Mouse (Mus musculus): ENCODE data around the gene Fam32a.
A peak's percentile ranks its signal among the peaks of the same experiment; 100 is the strongest.

Gene Fam32a

DNA sequence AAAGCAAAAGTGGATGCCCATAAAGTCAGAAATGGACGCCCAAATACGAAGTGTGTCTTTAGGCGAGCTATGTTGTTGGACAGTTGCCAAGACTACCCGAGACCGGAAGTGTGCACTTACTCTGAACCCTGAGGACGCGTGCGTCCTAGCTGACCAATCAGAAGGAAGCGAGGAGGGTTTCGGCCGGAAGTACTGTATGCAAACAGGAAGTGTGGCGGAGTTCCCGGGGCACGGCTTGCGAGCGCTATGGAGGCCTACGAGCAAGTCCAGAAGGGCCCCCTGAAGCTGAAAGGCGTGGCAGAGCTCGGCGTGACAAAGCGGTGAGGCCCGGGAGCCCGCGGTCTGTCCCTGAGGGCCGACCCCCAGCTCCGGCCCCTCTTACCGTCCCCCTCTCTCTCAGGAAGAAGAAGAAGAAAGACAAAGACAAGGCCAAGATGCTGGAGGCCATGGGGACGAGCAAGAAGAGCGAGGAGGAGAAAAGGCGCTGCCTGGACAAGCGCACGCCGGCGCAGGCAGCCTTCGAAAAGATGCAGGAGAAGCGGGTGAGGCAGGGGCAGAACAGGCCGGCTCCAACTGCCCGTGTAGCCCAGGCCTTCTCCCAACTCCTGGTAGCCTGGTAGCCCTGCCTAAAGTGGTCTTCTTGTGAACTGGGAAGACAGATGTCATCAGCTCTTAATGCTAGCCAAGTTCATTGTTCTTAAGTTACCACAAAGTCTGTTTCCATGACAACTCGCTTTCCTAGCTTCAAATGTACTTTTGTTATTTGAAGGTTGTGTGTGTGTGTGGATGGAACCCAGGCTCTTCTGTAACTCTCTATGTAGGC, at the start of gene Fam32a:
TSS of gene Fam32a (plus strand) at position 190 of the 823 bp plus-strand sequence.
- DNase-seq (ENCODE audit: low spot score): peak; percentile 76

DNA sequence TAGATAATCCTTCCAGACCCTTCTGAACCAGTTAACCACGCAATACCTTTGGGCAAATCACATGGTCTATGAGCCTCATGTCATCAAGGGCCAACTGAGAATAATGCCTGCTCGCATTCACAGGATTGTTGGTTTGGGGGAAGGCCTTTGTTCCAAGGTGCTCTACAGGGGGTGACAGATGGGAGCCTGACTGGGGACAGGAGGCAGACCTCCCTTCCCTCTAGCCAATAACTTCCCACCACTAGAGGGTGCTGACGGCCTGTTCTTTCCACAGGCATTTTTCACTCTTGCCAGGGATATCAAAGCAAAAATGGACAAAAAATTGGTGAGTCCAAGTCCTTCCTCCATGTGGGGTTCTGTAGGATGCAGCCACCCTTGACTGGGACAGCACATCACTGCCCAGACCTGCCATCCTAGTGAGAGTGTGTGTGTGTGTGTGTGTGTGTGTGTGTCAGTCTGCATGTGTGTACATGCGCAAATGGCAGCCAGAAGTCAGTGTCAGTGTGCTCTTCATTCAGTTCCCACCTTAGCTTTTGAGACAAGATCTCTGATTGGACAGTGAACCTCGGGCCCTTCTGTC, 42.1 kb upstream of the Fam32a start:
- DNase-seq (ENCODE audit: low spot score): peak; percentile 60

DNA sequence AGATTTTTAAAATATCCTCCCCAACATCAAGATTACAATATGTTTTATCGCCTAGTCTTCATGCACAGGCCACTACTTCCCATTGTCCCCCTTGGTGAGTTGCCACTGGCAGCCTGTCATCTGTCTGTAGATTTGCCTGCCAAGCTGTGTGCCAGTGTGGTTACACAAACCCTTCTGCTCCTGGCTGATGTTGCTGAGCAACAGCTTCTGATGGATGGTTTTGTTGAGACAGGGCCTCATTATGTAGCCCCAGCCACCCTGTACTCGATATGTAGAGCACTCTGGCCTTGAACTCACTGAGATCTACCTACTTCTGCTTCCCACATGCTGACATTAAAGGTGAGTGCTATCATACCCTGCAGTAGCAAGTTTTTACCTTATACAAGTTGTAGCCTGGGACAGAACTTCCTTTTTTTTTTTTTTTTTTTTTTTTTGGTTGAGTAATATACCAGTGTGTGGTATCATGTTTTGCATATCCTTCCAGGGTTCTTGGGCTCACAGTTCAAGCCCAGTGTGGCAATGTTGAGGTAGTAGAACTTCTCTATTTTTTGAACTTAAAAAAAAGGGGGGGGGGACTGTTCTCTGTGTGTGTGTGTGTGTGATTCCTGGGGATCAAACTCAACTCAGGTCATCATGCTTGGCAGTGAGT, 35.9 kb upstream of the Fam32a start:
- no peak for DNase-seq (ENCODE audit: low spot score)

DNA sequence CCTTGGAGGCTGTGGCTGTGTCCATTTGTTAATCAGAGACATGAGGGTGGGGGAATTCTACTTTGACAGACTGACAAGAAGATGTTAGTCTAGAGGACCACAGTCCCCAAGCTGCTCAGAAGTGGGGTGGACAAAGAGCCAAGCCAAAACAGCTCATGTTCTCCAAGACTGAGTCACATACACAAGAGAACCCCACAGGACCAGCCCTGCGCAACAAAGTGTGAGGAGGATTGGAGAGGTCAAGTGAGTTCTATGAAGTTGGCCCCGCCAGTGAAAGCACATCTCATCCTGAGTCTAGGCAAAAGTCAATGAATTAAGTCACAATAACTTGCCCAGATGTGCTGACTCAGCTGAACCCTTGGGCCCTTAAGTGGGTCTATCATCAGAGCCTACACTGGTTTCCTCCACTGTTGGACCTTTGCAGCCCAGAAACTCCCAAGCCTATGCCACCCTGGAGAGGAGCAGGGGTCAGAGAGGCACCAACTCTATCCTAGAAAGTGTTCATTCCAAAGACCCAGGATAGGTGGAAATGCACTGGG, 31.7 kb upstream of the Fam32a start:
- no peak for DNase-seq (ENCODE audit: low spot score)

DNA sequence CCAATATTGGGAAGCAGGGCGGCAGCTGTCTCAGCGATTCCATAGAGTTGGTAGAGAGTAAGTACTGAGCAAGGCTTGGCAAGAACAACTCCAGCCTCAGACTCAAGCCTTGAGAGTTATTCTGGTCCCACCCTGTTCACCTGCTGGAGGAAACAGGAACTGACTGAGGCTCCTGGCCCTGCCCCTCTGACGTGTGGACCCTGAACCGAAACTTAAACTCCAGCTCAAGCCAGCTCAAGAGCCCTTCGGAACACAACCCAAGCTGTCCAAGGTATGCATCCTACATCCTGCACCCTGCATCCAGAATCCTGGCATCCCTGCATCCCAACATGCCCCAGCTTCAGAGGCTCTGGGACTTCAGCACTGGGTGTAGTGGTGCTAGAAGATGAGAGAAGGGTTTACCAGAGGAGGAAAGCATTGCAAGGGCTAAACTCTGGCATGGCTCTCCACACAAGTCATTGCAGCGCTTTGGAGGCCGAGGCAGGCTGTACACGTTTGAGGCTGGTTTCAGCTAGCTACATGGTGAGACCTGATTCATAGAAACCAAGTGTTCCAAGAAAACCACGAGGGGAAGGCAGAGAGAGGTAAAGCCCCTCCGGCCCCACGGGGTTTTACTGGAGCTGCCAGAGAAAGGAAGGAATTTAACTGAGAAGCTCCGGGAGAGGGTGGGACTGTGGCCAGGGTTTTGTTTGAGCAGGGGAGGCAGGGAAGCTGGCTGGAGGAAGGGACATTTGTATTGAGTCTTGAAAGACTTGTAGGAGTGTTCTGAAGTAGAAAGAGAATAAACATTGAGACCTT, 29.9 kb upstream of the Fam32a start, which contains the start of gene Hsh2d:
TSS of gene Hsh2d (plus strand) at position 222 of the 798 bp plus-strand sequence.
- DNase-seq (ENCODE audit: low spot score): no peak

DNA sequence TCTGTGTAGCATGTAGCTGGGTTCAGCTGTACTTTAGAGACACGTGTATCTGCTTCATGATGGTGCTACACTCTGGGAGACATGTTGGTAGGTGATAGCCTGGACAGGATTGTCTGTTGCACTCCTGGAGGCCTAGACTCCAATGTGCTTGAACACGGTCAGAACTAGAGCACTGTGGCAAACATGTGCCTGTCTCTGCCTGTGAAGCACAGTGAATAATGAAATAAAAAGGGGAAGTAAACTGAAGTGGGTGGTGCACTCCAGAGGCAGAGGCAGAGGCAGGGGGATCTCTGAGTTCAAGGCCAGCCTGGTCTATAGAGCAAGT, 29.4 kb upstream of the Fam32a start:
- DNase-seq (ENCODE audit: low spot score): no peak

DNA sequence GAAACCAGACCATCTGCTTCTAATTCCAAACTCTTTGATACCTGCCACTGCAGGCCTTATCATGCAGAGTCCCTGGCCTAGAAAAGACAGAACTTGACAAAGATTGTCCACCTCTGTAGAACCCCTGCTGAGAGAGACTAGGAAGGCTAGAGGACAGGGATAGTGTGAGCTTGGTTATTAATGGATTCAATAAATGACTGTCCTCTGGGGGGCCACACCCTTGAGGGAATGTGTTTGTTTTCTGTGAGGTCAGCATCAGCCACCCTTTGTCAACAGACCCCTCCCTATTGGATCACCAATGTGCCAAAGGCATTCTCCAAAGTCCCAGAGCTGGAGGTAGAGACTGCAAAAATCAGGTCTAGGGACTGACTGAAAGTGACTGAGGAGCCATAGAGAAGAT, 27.5 kb upstream of the Fam32a start:
- DNase-seq (ENCODE audit: low spot score): no peak

DNA sequence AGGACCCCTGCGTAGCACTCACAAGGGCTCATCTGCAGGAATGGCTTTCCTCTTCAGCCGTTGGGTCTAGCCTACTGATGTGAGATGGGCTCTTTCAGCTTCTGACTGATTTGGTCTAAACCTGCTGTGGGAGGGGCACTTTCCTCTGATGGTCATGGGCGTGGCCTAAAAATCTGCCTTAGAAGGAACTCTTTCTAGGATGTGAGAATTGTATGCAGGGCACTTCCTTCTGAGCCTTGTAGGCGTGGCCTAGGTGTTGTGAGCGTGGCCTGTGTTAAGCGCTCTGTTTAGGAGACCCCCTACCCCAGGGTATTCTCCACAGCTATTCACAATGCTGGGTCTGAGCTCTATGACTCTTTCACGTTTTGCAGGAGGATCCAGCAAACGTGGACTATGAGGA, 21.5 kb upstream of the Fam32a start:
- no peak for DNase-seq (ENCODE audit: low spot score)

DNA sequence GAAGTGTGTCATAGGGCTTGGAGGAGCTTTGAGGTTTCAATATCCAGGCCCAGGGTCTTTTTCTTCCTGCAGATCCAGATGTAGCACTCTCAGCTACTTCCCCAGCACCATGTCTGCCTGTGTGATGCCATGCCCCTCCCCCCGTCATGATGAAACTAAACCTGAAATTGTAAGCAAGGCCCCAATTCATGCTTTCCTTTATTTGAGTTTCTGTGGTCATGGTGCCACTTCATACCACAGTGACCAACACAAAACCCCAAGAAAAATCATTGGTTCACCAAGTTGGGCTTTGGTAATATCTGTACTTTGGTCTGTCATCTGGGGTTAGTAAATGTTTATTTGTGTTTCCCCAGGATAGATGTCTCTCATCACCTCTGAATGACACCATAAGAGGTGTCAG, 10.9 kb upstream of the Fam32a start:
- no peak for DNase-seq (ENCODE audit: low spot score)

DNA sequence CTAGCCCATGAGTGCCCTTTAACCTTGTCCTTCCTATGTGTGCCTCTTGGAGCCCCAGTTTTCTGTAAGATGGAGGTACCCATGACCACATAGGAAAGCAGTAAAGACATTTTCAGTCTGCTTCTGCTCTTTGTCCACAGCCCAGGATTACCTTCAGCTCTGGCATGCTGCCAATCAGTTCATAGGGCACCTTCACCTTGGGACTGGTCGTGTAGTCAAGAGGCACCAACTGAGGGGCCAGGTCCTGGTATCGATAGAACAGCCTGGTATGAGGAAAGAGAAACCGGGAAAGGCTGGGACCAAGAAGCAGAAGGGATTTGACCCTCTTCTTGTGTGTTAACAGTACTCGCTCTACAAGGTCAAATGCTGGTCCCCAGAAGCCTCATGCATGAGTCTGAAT, 9.3 kb upstream of the Fam32a start:
- no peak for DNase-seq (ENCODE audit: low spot score)

DNA sequence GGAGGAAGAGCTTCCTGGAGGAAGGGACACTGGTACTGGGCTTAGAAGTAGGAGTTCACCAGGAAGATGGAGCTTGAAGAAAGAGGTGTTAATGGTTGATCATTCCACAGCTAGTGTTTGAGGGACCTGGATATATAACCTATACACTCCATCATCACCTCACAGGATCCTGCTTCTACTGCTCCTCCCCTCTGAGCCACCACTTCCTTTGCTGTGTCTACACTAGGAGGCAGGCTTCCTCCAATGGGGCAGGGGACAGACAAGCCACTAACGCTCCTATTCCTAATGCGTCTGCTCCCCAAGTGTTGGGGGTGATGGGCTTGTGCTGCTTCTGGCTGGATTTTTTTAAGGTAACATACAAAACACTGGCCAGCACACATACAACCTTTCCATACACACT, 8.8 kb upstream of the Fam32a start:
- DNase-seq (ENCODE audit: low spot score): no peak

DNA sequence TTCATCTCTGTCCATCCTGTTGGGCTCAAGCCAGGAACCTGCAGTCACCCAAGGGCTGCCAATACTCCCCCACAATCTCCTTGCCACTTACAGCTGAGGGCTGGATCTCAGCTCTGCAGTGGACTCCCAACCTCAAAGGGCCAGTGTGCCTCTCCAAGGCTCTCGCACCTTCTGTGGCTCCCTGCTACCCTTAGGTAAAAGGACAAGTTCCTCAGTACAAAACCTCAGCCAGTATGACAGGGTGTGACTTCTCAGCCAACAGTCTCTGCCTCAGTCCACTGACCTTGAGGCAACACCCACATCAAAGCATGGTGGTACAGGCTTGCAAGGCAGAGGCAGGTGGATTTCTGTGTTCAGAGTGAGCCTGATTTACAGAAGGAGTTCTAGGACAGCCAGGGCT, 7.7 kb upstream of the Fam32a start:
- no peak for DNase-seq (ENCODE audit: low spot score)

DNA sequence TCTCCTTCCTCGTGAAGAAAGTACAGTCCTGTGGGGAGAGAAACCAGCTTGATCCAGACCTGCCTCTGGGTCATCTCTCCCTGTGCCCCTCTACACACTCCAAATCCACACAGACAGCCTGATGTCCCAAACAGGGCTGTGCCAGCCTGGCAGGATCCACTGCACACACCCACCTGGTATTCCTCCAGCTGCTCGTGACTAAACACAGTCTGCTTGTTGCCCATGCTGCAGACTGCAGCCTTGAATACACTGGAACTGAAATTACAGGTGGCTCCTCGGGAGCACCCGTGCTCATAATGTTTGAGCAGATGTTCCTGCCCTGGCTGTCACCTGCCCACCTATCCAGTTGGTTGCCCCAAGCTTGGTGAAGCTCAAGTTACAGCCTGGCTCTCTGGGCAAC, 6.8 kb upstream of the Fam32a start, which contains the start of gene Cib3:
TSS of gene Cib3 (minus strand) at position 87 of the 400 bp plus-strand sequence.
- DNase-seq (ENCODE audit: low spot score): no peak

DNA sequence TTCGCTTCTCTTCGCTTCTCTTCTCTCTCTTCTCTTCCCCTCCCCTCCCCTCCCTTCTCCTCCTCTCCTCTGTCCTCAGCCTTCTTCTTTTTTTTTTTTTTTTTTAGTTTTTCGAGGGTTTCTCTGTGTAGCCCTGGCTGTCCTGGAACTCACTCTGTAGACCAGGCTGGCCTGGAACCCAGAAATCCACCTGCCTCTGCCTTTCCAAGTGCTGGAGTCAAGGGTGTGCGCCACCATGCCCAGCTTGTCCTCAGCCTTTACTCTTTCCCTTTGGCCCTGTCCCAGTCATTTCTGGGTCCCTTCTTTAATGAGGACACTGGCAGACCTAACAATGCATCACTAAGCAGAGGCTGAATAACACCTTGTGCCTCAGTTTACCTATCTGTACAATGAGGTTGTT, 6.0 kb upstream of the Fam32a start, which contains the start of gene Gm11034:
TSS of gene Gm11034 (minus strand) at position 101 of the 400 bp plus-strand sequence.
- no peak for DNase-seq (ENCODE audit: low spot score)

DNA sequence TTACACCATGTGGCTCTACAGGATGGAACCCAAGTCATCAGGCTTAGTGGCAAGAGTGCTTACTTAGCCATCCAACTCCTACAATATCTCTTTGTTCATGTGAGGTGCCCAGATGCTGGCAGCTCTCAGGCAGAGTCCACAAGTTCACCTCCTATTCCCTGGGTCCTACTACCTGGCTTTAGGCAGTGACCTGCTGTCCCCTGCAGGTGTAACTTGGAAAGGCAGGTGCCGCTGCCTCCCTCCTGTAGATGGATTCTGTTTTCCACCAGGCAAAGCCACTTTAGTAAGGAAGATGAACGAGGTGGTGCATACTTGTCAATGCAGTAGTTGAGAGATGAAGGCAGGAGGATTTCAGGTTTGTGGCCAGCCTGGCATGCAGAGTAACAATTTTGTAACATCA, 4.5 kb upstream of the Fam32a start:
- no peak for DNase-seq (ENCODE audit: low spot score)

DNA sequence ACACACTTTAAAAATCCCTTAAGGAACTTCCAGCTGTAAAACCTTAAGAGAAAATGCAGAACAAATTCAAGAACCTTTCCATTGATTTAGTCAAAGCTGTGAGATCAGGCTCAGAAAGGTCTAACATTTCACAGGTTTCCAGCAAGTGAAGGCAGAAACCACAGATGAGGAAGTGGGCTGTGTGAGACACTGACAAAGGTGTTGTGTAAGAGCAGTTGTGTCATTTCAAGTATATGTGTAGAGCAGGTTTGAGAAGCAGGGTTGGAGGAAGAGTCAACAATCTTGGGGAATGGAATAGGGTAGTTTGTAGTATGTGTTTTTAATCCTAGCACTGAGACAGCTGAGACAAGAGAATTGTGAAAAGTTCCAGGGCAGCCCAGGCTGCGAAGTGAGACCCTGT, 3.7 kb upstream of the Fam32a start:
- no peak for DNase-seq (ENCODE audit: low spot score)

DNA sequence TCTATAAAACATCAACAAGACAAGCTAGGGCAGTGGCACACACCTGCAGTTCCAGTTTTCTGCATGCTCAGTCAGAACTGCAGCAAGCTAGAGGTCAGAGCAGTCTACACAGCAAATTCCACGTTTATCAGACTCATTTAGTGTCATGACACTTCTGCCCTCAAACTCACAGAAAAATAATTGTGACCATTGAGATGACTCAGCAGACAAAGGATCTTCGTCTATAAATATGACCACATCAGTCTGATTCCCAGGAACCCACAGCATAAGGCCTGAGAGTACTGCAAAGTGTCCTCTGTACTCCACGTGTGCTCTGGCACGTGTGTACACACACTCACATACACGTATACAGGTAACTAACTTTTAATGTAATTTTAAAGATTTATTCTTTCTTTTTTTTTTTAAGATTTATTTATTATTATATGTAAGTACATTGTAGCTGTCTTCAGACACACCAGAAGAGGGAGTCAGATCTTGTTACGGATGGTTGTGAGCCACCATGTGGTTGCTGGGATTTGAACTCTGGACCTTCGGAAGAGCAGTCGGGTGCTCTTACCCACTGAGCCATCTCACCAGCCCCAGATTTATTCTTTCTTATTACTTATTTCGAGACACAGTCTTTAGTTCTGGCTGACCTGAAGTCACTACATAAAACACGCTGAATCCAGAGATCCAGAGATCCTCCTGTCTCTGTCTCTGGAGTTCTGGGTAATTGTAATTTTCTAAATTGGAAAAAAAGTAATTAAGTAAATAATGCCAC, 569 bp upstream of the Fam32a start:
- no peak for DNase-seq (ENCODE audit: low spot score)

DNA sequence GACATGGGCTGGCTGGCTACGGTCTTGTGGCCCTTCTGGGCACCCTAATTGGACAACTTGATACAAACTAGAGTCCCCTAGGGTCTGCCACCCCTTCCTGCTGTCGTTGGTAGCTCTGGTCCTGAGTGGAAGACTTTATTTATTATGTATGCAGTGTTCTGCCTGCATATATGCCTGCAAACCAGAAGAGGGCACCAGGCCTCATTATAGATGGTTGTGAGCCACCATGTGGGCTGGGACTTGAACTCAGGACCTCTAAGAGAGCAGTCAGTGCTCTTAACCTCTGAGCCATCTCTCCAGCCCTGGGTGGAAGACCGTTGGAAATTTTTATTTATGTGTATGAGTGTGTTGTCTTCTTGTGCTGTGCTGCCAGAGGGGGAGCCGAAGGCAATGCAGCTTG, 1.2 kb downstream of the Fam32a start:
- DNase-seq (ENCODE audit: low spot score): no peak

DNA sequence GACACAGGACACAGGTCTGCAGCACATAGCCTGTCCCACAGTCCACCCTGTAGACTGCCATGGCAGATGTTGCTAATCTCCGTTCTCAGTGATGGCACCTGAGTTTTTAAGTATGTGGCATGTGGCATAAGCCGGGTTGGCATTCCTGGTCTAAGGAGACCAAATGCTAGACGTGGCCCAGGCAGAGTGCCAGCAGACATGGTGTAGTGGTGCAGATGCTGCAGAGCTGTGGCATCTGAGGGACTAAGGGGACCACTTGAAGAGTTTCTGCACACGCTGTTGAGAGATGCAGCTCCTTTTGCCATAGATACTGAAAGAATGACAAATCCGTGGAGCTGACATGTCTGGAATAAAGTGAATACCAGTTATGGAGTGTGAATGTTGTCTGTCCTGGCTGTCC, 3.1 kb downstream of the Fam32a start:
- no peak for DNase-seq (ENCODE audit: low spot score)

DNA sequence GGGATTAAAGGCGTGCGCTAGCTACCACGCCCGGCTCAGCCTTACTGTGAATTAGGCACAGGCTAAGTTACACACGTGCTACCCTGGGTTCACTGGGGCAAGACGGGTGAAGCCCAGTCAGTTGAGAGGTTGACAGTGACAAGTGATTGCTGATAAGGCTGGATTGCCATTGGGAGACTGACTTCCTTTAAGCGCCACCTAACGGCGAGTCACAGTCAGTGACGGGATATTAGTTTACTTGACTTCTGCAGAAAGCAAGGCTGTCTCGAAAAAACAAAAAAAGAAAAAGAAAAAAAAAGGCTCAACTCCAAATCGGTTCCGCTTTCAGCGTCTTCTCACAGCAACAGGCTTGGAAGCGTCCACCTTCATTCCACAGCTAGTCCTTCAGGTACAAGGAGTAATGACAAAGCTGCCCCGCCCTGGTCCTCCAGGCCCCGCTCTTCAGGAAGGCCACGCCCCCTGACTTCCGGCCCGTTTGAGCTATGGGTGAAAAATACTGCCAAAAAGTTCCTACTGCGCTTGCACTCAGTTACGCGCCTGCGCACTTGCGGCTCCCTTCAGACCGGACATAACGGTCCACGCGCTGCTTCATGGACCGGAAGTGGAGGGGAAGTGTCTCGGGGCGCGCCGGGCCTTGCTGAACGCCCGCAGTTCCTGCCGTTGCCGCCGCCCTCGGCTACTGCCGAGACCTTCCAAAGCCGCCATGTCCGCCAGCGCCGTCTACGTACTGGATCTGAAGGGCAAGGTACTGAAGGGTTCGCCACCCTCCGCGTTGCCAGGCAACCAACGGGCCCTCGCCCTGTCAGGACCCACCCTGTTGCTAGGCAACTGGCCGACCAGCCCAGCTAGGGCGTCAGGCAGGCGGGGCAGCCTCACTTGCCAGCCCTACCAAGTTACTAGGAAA, 20.2 kb downstream of the Fam32a start, which contains the start of gene Ap1m1:
TSS of gene Ap1m1 (plus strand) at position 520 of the 904 bp plus-strand sequence.
- DNase-seq (ENCODE audit: low spot score): peak; percentile 94
